Mouse (Mus musculus) heart, embryonic 15.5 days (tissue): ENCODE results near the gene Klkb1. TPM values are rescaled to one million over a fixed set of nuclear protein-coding genes. Genes with fewer than 3 reads are reported as not detected.

Experiments used
- ATAC-seq: fragments of 200-750 bp; cut with Nextera tagmentation; replicated peaks from 2 replicates; pipeline ENCODE4 v1.8.0; 2017; ENCODE audit warnings: low read depth, moderate TSS enrichment; ENCODE audit not compliant: insufficient number of reproducible peaks, insufficient read depth, low FRiP score
- H3K27ac ChIP-seq: fragments of 300-500 bp; sonication (generic); 2 replicates; pipeline ENCODE4 v1.5.1; 2015; ENCODE audit warnings: mild to moderate bottlenecking, inconsistent platforms
- H3K27me3 ChIP-seq: fragments of 300-500 bp; sonication (generic); 2 replicates; pipeline ENCODE4 v1.6.1; 2015; ENCODE audit warnings: inconsistent platforms
- H3K36me3 ChIP-seq: fragments of 300-500 bp; sonication (generic); 2 replicates; pipeline ENCODE4 v1.6.1; 2015; ENCODE audit warnings: mild to moderate bottlenecking, inconsistent platforms
- H3K4me1 ChIP-seq: fragments of 300-500 bp; sonication (generic); replicated peaks from 2 replicates; pipeline ENCODE4 v1.6.1; 2015; ENCODE audit warnings: inconsistent platforms
- H3K4me2 ChIP-seq: fragments of 300-500 bp; sonication (generic); 2 replicates; pipeline ENCODE4 v1.6.1; 2015; ENCODE audit warnings: inconsistent platforms, mild to moderate bottlenecking, moderate library complexity
- H3K4me3 ChIP-seq: fragments of 300-500 bp; sonication (generic); 2 replicates; pipeline ENCODE4 v1.5.1; 2015; ENCODE audit warnings: mild to moderate bottlenecking, inconsistent platforms
- H3K9ac ChIP-seq: fragments of 300-500 bp; sonication (generic); 2 replicates; pipeline ENCODE4 v1.6.1; 2015; ENCODE audit warnings: mild to moderate bottlenecking, inconsistent platforms
- H3K9me3 ChIP-seq: fragments of 300-500 bp; sonication (generic); replicated peaks from 2 replicates; pipeline ENCODE4 v1.6.1; 2016; ENCODE audit warnings: inconsistent platforms
- WGBS: fragments of 180-500 bp; shearing (Covaris S2); methylation state at CpG from one replicate; pipeline ENCODE4 v1.1.7; 2015; ENCODE audit warnings: mixed read lengths; 5-methylcytosine and 5-hydroxymethylcytosine counted together
- polyA plus RNA-seq: library from polyadenylated mRNA; unstranded; fragments of >200 nt; fragmentation: Nextera tagmentation; extraction: Ambion mirVana; gene quantifications from 2 replicates; pipeline ENCODE4 v1.2.1, GENCODE M21; 2015

The Klkb1 gene
- polyA plus RNA-seq, 1 experiment from 2014 or later = not detected

- Histone ChIP-seq H3K27ac (no peak overlapping the region), H3K4me3 (no peak overlapping the region), H3K9me3 (no peaks in the 10 kb centered on the region), H3K9ac (no peak overlapping the region), H3K27me3 (no peaks in the 10 kb centered on the region), H3K4me2 (no peak overlapping the region), H3K4me1 (0 out of 2 replicates have a peak, but pooled peaks cover 5% of the 10 kb centered on the region), H3K36me3 (no peaks in the 10 kb centered on the region)
- no peak; the same call in 1 of the 2 replicates for ATAC-seq
- 52% methylated on average over 4 of the region's 4 CpGs for WGBS
Observed at GRCm38 (mm10) chr8:45267611-45268391, 26.9 kb downstream of the Klkb1 start.

DNA sequence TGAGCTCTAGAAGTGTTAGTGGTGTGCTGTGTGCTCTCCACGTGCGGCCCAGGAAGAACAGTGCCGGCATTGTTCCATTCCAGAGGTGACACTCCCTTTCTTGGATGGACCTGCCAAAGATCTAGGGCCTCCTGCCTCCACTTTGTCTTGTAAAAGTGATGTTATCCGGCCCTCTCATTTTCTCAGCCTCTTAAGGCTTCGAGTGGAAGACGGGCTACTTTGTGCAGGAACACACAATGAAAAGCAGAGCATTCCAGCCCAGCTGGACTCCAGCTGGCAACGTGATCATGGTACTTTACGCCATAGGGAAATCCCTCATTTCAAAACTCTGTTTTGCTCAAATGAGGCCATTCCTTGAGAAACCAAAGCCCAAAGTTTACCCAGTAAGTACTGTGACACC, 27.7 kb downstream of the Klkb1 start:
- no peak overlapping the region for H3K27ac ChIP-seq
- 0 out of 2 replicates have a peak, but pooled peaks cover 5% of the 10 kb centered on the region for H3K4me1 ChIP-seq
- WGBS = 60% methylated on average over 8 of the region's 8 CpGs
- H3K9ac ChIP-seq = no peak overlapping the region
- no peaks in the 10 kb centered on the region for H3K9me3 ChIP-seq
- H3K27me3 ChIP-seq = no peaks in the 10 kb centered on the region
- no peak overlapping the region for H3K4me2 ChIP-seq
- ATAC-seq = no peak
- no peak overlapping the region for H3K4me3 ChIP-seq
- no peaks in the 10 kb centered on the region for H3K36me3 ChIP-seq

DNA sequence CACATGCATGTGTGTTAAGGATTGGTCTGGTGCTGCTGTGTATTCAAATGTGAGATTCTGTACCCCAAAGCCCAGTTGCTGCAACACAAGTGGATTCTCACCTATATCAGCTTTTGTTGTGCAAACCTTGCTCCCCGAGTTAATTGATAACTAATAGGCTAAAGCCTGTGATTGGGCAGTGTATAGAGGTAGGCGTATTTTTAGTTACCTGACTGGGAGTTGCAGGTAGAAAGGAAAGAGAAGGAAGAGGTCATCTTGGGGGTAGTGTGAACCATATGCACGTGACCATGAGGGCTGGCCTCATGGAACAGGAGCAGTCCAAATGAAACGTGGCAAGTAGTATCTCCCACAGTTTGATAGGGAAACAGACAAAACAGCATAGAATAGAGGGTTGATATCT, 29.7 kb downstream of the Klkb1 start:
- Histone ChIP-seq H3K27ac (no peak overlapping the region), H3K4me3 (no peak overlapping the region), H3K4me1 (0 out of 2 replicates have a peak, but pooled peaks cover 5% of the 10 kb centered on the region), H3K36me3 (no peaks in the 10 kb centered on the region), H3K27me3 (no peaks in the 10 kb centered on the region), H3K9me3 (no peaks in the 10 kb centered on the region), H3K4me2 (no peak overlapping the region), H3K9ac (no peak overlapping the region)
- WGBS = 82% methylated on average over 4 of the region's 4 CpGs
- ATAC-seq = no peak

GRCm38 (mm10) chr8:45262851-45263250, 31.8 kb downstream of the Klkb1 start:
- Histone ChIP-seq H3K27ac (no peak overlapping the region), H3K4me3 (no peak overlapping the region), H3K4me2 (no peak overlapping the region), H3K27me3 (no peaks in the 10 kb centered on the region), H3K9ac (no peak overlapping the region), H3K9me3 (no peaks in the 10 kb centered on the region), H3K36me3 (no peaks in the 10 kb centered on the region), H3K4me1 (0 out of 2 replicates have a peak, but pooled peaks cover 2% of the 10 kb centered on the region)
- 80% methylated on average over 3 of the region's 3 CpGs for WGBS
- no peak for ATAC-seq

GRCm38 (mm10) chr8:45261920-45262319, 32.7 kb downstream of the Klkb1 start, which contains the start of gene F11:
F11 (minus strand) TSS chr8:45262031.
- no peak within 1 kb of the TSS for H3K27ac ChIP-seq
- ATAC-seq = no peak
- H3K4me3 ChIP-seq = no peak within 1 kb of the TSS
- H3K4me1 ChIP-seq = no peaks in the 10 kb centered on the region
- H3K4me2 ChIP-seq = no peak within 1 kb of the TSS
- no peaks in the 10 kb centered on the region for H3K27me3 ChIP-seq
- no peaks in the 10 kb centered on the region for H3K9me3 ChIP-seq
- H3K9ac ChIP-seq = no peak within 1 kb of the TSS
- no peaks in the 10 kb centered on the region for H3K36me3 ChIP-seq
- WGBS = 72% methylated on average over 10 of the region's 10 CpGs

GRCm38 (mm10) chr8:45258421-45258820, 36.2 kb downstream of the Klkb1 start:
- no peaks in the 10 kb centered on the region for H3K9me3 ChIP-seq
- H3K4me3 ChIP-seq = no peak overlapping the region
- ATAC-seq = no peak
- H3K27me3 ChIP-seq = no peaks in the 10 kb centered on the region
- H3K4me1 ChIP-seq = no peaks in the 10 kb centered on the region
- H3K4me2 ChIP-seq = no peak overlapping the region
- no peaks in the 10 kb centered on the region for H3K36me3 ChIP-seq
- H3K27ac ChIP-seq = no peak overlapping the region
- 78% methylated on average over 8 of the region's 8 CpGs for WGBS
- H3K9ac ChIP-seq = no peak overlapping the region

GRCm38 (mm10) chr8:45255040-45255439, 39.6 kb downstream of the Klkb1 start:
- WGBS = 72% methylated on average over 12 of the region's 12 CpGs

DNA sequence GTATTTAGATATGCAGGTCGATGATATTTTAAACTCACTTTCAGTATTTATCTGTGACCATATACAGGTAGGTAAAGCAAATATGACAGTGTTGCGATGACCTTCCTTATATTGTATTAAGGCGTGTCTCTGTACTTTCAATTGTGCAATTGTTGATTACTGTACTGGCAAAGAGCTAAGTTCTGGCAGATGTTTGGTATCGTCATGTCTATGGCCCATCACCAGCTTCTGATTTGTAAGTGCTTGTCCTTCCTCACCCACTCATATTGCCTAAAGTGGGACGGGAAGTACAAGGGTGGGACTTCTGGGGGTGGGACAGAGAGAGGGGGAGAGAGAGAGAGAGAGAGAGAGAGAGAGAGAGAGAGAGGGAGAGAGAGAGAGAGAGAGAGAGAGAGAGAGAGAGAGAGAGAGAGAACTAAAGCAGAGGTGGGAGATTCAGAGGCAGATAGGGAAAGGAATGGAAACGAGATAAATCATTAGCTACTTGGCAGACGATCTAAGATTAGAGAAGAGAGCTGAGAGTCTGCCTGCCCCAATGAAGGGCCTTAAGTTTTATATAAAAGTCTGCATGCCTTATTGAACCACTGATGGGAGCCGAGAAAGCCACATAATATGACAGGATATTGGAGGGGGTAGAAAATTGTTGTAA, 40.3 kb downstream of the Klkb1 start:
- H3K9ac ChIP-seq = no peak overlapping the region
- 67% methylated on average over 8 of the region's 8 CpGs for WGBS
- H3K27me3 ChIP-seq = no peaks in the 10 kb centered on the region
- no peak overlapping the region for H3K4me2 ChIP-seq
- no peaks in the 10 kb centered on the region for H3K9me3 ChIP-seq
- no peak for ATAC-seq
- no peak overlapping the region for H3K27ac ChIP-seq
- H3K36me3 ChIP-seq = no peaks in the 10 kb centered on the region
- H3K4me3 ChIP-seq = no peak overlapping the region
- no peaks in the 10 kb centered on the region for H3K4me1 ChIP-seq

More at GRCm38 (mm10) chr8:45255040-45255439, 39.6 kb downstream of the Klkb1 start:
- Histone ChIP-seq H3K4me3 (no peak overlapping the region), H3K9me3 (no peaks in the 10 kb centered on the region), H3K9ac (no peak overlapping the region), H3K4me2 (no peak overlapping the region), H3K27ac (no peak overlapping the region), H3K36me3 (no peaks in the 10 kb centered on the region), H3K27me3 (no peaks in the 10 kb centered on the region), H3K4me1 (no peaks in the 10 kb centered on the region)
- ATAC-seq = no peak

DNA sequence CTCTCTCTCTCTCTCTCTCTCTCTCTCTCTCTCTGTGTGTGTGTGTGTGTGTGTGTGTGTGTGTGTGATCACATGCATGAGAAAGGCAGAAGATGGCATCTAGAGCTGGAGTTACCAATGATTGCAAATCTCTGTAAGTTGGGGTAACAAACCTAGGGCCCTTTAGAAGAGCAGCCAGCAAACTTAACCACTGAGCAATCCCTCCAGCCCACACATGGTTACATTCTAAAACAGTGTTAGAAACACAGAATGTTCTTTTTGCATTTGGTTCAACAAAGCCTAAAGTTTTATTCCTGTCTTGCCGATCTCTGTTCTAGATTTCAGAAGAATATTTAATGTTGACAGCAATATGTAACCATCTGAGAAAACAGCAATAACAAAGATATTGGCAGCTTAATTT, 41.1 kb downstream of the Klkb1 start:
- no peak overlapping the region for H3K4me3 ChIP-seq

GRCm38 (mm10) chr8:45253111-45253510, 41.5 kb downstream of the Klkb1 start:
- Histone ChIP-seq H3K4me1 (no peaks in the 10 kb centered on the region), H3K36me3 (no peaks in the 10 kb centered on the region), H3K4me3 (no peak overlapping the region), H3K27me3 (no peaks in the 10 kb centered on the region), H3K9me3 (no peaks in the 10 kb centered on the region), H3K27ac (no peak overlapping the region), H3K4me2 (no peak overlapping the region), H3K9ac (no peak overlapping the region)
- WGBS = 46% methylated on average over 2 of the region's 2 CpGs
- ATAC-seq = no peak

More for the DNA sequence above, 41.1 kb downstream of the Klkb1 start:
- no peaks in the 10 kb centered on the region for H3K27me3 ChIP-seq
- no peak overlapping the region for H3K4me2 ChIP-seq
- H3K4me1 ChIP-seq = no peaks in the 10 kb centered on the region
- H3K36me3 ChIP-seq = no peaks in the 10 kb centered on the region
- no peak for ATAC-seq
- H3K9me3 ChIP-seq = no peaks in the 10 kb centered on the region
- 90% methylated on average over 1 of the region's 1 CpGs for WGBS
- no peak overlapping the region for H3K9ac ChIP-seq
- H3K27ac ChIP-seq = no peak overlapping the region

GRCm38 (mm10) chr8:45246307-45246706, 48.4 kb downstream of the Klkb1 start:
- ATAC-seq = no peak
- Histone ChIP-seq H3K27ac (no peak overlapping the region), H3K9me3 (no peaks in the 10 kb centered on the region), H3K27me3 (no peaks in the 10 kb centered on the region), H3K36me3 (no peaks in the 10 kb centered on the region), H3K4me2 (no peak overlapping the region), H3K9ac (no peak overlapping the region), H3K4me1 (no peaks in the 10 kb centered on the region), H3K4me3 (no peak overlapping the region)
- 59% methylated on average over 7 of the region's 7 CpGs for WGBS
